Mouse (Mus musculus): Measurements from ENCODE around the gene Pip5k1b.

Pip5k1b gene

GRCm38 (mm10) chr19:24469216-24469615, 86.5 kb downstream of the Pip5k1b start:
- no peak for DNase-seq

DNA sequence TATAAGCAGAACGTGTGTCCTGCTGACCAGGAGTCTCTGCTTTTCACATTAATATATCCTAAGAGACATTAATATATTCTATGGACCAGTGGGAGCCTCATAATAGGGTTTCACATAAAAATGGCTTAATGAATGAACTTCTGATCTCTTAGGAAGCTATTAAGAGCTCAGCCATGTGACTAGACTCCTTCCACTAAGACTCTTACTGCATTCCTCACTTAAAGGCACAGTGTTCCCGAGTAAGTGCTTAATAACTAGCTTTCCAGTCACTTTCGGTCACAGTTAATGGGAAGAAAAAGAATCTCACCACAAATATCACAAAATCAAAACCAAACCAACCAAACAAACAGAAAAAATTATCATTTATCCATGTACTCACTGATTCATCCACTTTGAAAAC, 87.1 kb downstream of the Pip5k1b start:
- peak; percentile 29 for DNase-seq

- DNase-seq: no peak
These were observed 92.7 kb downstream of the Pip5k1b start for GRCm38 (mm10) chr19:24463011-24463410.

GRCm38 (mm10) chr19:24456591-24457231, 99.0 kb downstream of the Pip5k1b start:
- DNase-seq: no peak

DNA sequence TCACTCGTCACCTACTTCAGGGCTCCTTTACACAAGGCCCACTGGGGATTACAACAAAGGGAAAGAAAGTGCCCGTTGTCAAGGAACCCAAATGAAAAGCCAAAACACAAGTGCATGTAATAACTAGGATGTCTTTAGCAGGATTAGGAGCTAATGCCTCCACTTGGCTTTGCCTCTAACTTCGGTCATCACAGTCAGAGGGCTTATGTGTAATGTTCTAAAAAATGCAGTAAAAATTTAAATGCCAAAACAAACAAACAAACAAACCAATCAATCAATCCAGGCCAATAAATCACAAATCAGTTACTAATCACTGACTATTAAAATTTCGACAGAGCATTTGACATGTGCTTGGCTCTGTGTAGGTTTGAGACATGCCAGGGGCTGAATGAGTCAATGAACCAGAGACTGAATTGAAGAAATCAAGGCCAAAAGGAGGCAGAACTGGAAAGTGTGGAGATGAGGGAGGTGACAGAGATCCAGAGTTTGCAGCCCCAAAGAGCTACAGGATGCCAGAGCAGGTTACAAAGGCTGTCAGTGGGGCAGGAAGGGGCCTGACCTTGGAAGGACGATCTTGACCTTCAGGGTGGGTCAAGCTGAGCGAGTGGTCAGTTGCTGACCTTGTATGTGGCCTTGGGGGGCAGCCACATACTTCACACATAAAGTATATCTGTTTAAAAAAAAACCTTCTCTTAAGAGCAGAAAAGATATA, 100.3 kb downstream of the Pip5k1b start:
- no peak for DNase-seq

GRCm38 (mm10) chr19:24454451-24454850, 101.2 kb downstream of the Pip5k1b start:
- no peak for DNase-seq

DNA sequence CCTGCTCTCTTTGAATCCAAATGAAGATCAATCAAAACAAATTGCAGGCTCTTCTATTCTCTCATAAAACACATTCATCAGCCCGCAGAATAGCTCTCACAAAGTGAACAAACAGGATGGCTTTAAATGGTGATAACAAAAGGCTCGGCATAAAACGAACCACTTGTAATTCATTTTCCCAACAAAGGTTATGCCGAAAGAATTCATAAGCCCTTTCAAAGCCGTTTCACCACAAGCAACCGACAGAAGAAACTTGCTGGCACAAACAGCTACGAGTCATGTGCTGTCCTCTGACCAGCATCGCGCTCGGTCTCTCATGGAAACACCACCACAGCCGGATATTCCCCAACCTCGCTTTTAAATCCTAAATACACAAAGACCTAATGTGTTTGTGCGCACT, 102.3 kb downstream of the Pip5k1b start:
- no peak for DNase-seq

GRCm38 (mm10) chr19:24452441-24452898, 103.2 kb downstream of the Pip5k1b start:
- DNase-seq: no peak

GRCm38 (mm10) chr19:24451626-24452025, 104.0 kb downstream of the Pip5k1b start:
- DNase-seq: no peak

GRCm38 (mm10) chr19:24450740-24451139, 104.9 kb downstream of the Pip5k1b start:
- no peak for DNase-seq

- no peak for DNase-seq
These were observed 111.3 kb downstream of the Pip5k1b start for GRCm38 (mm10) chr19:24444322-24444721.

- no peak for DNase-seq
These were observed 116.0 kb downstream of the Pip5k1b start for GRCm38 (mm10) chr19:24439715-24440114.

GRCm38 (mm10) chr19:24434291-24434690, 121.4 kb downstream of the Pip5k1b start:
- no peak for DNase-seq

- no peak for DNase-seq
These were observed 123.2 kb downstream of the Pip5k1b start for GRCm38 (mm10) chr19:24432447-24432846.

GRCm38 (mm10) chr19:24431381-24431780, 124.3 kb downstream of the Pip5k1b start:
- no peak for DNase-seq

DNA sequence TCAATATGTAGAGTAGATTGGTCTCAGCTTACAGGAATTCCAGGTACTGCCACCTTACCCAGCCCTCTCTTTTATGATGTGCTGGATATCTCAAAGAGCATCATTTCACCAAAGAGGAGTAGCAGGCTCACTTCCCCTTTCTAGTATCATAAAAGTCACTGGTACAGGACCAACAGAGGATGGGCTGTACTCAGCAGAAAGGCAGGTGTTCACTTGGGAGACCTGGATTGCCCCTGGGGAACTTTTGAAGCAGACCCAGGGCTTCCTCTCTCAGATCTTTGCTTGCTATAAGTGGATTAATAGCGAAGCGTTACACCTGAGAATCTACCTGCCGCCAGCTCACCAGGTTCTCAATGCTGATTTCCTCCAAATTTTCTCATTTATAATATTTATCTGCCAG, 127.7 kb downstream of the Pip5k1b start:
- no peak for DNase-seq

- DNase-seq: no peak
These were observed 128.4 kb downstream of the Pip5k1b start for GRCm38 (mm10) chr19:24427258-24427657.

DNA sequence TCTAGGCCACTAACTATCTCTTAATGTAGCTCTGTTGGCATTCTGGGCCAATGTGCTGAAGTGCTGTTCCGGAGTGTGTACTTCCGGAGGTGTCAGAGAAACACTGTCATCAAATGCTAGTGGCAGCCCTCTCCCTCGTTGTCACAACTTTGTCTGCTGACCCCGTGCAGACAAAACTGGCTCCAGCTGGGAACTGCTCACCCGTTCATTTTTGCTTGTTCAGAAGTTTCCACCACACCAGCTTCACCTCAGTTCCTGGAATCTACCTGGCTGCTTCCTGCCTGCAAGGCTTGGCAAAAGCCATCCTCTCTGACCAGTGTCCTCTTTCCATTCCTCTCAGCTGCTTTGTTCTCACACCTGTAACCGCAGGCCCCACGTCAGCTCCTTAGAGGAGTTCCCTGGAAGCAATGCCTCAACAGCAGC, 128.9 kb downstream of the Pip5k1b start:
- no peak for DNase-seq

DNA sequence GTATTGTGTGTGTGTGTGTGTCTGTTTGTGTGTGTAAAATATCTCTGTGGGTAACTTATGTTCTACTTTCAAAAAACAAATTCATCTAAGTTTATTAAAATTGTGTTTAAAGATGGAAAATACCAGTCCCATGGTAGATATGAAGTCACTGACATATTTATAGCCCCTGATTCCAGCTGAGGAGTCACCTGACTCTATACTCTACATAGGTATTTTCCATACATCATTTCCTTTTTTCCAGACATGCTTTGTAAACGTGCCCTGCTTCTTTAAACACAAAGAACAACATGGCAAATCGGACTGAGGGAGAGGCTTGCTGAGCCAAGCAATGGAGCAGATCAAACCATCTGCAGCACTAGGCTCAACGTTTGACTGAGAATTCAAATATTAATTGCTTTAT, 137.6 kb downstream of the Pip5k1b start:
- no peak for DNase-seq

DNA sequence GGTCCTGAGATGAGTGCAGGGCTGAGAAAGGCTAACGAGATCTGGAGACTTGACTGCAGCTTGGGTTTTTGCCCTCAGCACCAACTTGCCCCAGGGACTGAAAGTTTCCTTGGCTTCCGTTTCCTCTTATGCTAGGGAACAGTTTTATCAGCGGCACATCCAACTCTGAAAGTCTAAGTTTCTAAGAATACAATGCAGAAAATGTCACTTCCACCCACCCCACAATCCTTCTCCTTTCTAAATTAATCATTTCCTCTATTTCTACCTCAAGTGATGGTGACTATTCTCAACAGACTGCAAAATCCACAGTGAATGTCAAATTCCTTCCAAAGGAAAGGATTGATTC, 138.0 kb downstream of the Pip5k1b start:
- no peak for DNase-seq

DNA sequence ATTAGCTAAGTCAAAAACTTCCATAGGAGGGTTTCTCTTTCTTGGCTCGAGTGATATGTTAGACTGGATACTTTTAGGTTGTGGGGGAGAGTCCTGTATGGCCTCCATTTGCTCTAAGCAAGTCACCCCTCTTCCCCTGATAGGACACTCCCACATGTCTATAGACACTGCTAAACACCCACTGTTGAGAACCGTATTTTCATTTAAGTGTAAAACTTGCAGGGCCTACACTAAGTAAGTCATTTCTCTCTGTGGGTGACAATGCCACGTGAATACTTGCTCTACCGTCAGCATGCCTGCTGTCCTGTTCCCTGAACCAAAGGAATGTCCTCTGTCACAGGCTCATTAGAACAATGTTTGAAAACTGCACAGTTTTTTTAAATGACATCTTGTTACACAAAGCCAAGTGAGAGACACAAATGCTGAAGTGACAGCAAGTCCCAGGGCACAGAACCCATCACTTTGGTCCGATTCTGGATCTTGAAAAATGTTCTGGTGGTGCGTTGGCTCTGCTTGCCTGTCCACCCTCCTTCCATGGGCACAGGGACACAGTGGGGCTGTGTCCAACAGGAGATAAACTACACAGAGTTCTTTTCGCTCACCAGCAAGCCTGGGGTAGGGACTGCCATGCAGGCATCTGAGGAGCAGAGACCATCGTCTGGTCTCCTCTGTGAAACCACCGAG, 138.6 kb downstream of the Pip5k1b start:
- DNase-seq: no peak

DNA sequence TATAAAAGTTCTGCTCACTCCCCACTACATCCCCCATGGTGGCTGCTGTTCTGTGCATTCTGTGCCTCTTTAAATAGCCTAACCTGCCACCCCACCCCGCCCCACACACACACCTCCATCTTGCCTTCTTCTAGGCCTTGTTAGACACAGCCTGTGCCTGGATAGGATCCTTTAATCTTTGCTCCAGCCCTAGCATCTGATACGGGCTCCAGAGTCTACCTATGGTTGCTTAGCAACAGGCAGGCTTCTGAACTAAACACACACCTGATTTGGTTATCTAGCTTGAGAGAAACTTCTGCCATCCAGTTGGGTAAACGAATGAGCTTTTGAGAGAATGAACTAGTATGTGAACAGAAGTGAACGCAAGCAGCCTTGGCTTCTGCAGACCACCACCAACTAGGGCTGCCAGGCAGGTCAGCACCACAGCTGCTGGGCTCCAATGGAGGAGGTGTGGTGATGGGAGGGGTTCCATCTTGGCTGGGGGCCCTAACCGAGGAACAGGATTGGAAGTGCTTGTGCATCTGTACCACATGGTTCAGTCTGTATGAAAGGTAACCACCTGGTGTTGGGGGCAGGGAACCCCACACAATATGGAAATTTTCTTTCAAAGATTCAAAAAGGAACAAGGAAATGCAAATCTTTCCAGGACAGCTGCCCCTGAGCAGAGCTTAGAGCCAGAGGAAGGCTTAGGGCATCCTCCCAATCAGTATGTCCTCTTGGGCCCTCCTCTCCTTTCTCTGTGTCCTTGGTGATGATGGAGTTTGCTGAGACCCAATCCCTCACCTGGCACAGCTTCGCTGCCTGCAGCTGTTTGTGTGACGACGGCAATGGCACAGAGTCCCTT, 139.7 kb downstream of the Pip5k1b start:
- no peak for DNase-seq
